Mouse (Mus musculus) C2C12 (cell line): Measurements from ENCODE around the gene Zfhx3. TPM values are rescaled to one million over a fixed set of nuclear protein-coding genes. Genes with fewer than 3 reads are reported as not detected.

ENCODE experiments used
- H3K27me3 ChIP-seq: one replicate; pipeline ENCODE4 v1.6.1; 2011; ENCODE audit not compliant: control insufficient read depth, insufficient read depth, insufficient read length
- H3K36me3 ChIP-seq: one replicate; pipeline ENCODE4 v1.6.1; 2011; ENCODE audit not compliant: control insufficient read depth, insufficient read depth
- H3K4me3 ChIP-seq: one replicate; pipeline ENCODE4 v1.5.1; 2011; ENCODE audit warnings: mild to moderate bottlenecking, control low read depth; ENCODE audit not compliant: poor library complexity, insufficient read depth, severe bottlenecking
- H3K79me2 ChIP-seq: one replicate; pipeline ENCODE4 v1.6.1; 2011; ENCODE audit not compliant: control insufficient read depth, insufficient read depth
- H3K79me3 ChIP-seq: one replicate; pipeline ENCODE4 v1.6.1; 2011; ENCODE audit warnings: low read depth, control low read depth
- H3ac ChIP-seq: one replicate; pipeline ENCODE3; 2011; ENCODE audit warnings: low read depth; ENCODE audit not compliant: control insufficient read depth, insufficient read length
- CEBPB ChIP-seq: IDR thresholded peaks from one replicate; pipeline ENCODE4 v1.6.1; 2011; ENCODE audit warnings: low read depth, mild to moderate bottlenecking, control low read depth, moderate library complexity
- CTCF ChIP-seq: IDR thresholded peaks from one replicate; pipeline ENCODE4 v1.5.1; 2011; ENCODE audit not compliant: control insufficient read depth, insufficient read depth, insufficient read length
- FOSL1 ChIP-seq: IDR thresholded peaks from one replicate; pipeline ENCODE4 v1.8.0; 2011; ENCODE audit warnings: mild to moderate bottlenecking, low read length; ENCODE audit not compliant: poor library complexity, insufficient read depth, severe bottlenecking
- MAX ChIP-seq: IDR thresholded peaks from one replicate; pipeline ENCODE4 v1.6.1; 2011; ENCODE audit warnings: mild to moderate bottlenecking, control low read depth
- MYOD1 ChIP-seq: IDR thresholded peaks from one replicate; pipeline ENCODE4 v1.6.1; 2011; ENCODE audit warnings: low read depth; ENCODE audit not compliant: control insufficient read depth, insufficient read length
- MYOG ChIP-seq: IDR thresholded peaks from one replicate; pipeline ENCODE4 v1.6.1; 2011; ENCODE audit not compliant: control insufficient read depth, insufficient read length; ENCODE audit errors: extremely low read depth
- USF1 ChIP-seq: IDR thresholded peaks from one replicate; pipeline ENCODE4 v1.6.1; 2011; ENCODE audit warnings: low read depth, mild to moderate bottlenecking, control low read depth, moderate library complexity
- microRNA-seq: library from miRNA; unstranded; fragments of <30 nt; microRNA quantifications from one replicate; pipeline ENCODE4, GENCODE M21; 2019; ENCODE audit warnings: borderline microRNAs expressed
- polyA plus RNA-seq: library from polyadenylated mRNA; unstranded; fragments of >200 nt; fragmentation: generic; extraction: Trizol; gene quantifications from one replicate; pipeline ENCODE4 v1.2.1, GENCODE M21; 2012; ENCODE audit warnings: missing spikeins

Gene Zfhx3
- polyA plus RNA-seq, 1 experiment, result 4.3 TPM

GRCm38 (mm10) chr8:108997334-108997733 lies 1054.9 kb downstream of the Zfhx3 start:
- Histone ChIP-seq H3K79me3 (no peaks in the 10 kb centered on the region), H3K4me3 (no peak overlapping the region)
- TF ChIP-seq MAX, result no peak
- TF ChIP-seq MYOG, result no peak
- TF ChIP-seq FOSL1, result no peak
- TF ChIP-seq MYOD1, result no peak
- no peak for TF ChIP-seq CEBPB
- TF ChIP-seq USF1, result no peak
- no peak for TF ChIP-seq CTCF

GRCm38 (mm10) chr8:108999297-109000249 lies 1057.1 kb downstream of the Zfhx3 start:
- H3K79me3 ChIP-seq, result no peaks in the 10 kb centered on the region
- TF ChIP-seq USF1 (no peak), CTCF (no peak), MYOD1 (no peak), MYOG (no peak), MAX (no peak), FOSL1 (no peak), CEBPB (no peak)
- H3K36me3 ChIP-seq, result no peaks in the 10 kb centered on the region
- no peak overlapping the region for H3K4me3 ChIP-seq
- no peak overlapping the region for H3ac ChIP-seq
- no peaks in the 10 kb centered on the region for H3K27me3 ChIP-seq
- H3K79me2 ChIP-seq, result no peaks in the 10 kb centered on the region

More at GRCm38 (mm10) chr8:108997334-108997733, 1054.9 kb downstream of the Zfhx3 start:
- Histone ChIP-seq H3K36me3 (no peaks in the 10 kb centered on the region), H3ac (no peak overlapping the region), H3K27me3 (no peaks in the 10 kb centered on the region), H3K79me2 (no peaks in the 10 kb centered on the region)

GRCm38 (mm10) chr8:109001031-109001430 lies 1058.6 kb downstream of the Zfhx3 start:
- Histone ChIP-seq H3ac (no peak overlapping the region), H3K27me3 (no peaks in the 10 kb centered on the region), H3K79me3 (no peaks in the 10 kb centered on the region), H3K79me2 (no peaks in the 10 kb centered on the region), H3K4me3 (no peak overlapping the region), H3K36me3 (no peaks in the 10 kb centered on the region)
- TF ChIP-seq CTCF (no peak), MYOG (no peak), USF1 (no peak), MAX (no peak), FOSL1 (no peak), CEBPB (no peak), MYOD1 (no peak)

- Histone ChIP-seq H3K4me3 (no peak overlapping the region), H3K27me3 (no peaks in the 10 kb centered on the region), H3K36me3 (no peaks in the 10 kb centered on the region), H3K79me2 (no peaks in the 10 kb centered on the region), H3ac (no peak overlapping the region), H3K79me3 (no peaks in the 10 kb centered on the region)
- TF ChIP-seq MYOG, result no peak
Observed at GRCm38 (mm10) chr8:109001923-109002322, 1059.5 kb downstream of the Zfhx3 start.

GRCm38 (mm10) chr8:109006986-109007385 lies 1064.5 kb downstream of the Zfhx3 start:
- no peak for TF ChIP-seq CTCF
- TF ChIP-seq CEBPB, result no peak
- no peak for TF ChIP-seq MAX
- no peak for TF ChIP-seq MYOD1
- no peak for TF ChIP-seq MYOG
- no peak for TF ChIP-seq FOSL1
- TF ChIP-seq USF1, result no peak
- no peaks in the 10 kb centered on the region for H3K79me3 ChIP-seq
- H3ac ChIP-seq, result no peak overlapping the region
- no peak overlapping the region for H3K4me3 ChIP-seq
- H3K36me3 ChIP-seq, result no peaks in the 10 kb centered on the region
- H3K27me3 ChIP-seq, result no peaks in the 10 kb centered on the region
- H3K79me2 ChIP-seq, result no peaks in the 10 kb centered on the region

Small RNAs within 50 kb of the gene (microRNA-seq; reads per million reads assigned to microRNA genes)
- gene Mir3108, result 1.2 reads per million, percentile 28 among the genes with 10 or more reads in this experiment
